Mouse (Mus musculus): Measurements from ENCODE around the gene Elovl4. TPM values are rescaled to one million over a fixed set of nuclear protein-coding genes. Genes with fewer than 3 reads are reported as not detected.

Gene Elovl4
- 49.1 and 55.2 TPM in 2 replicates for polyA plus RNA-seq (2015; fragmentation: Nextera tagmentation; extraction: Ambion mirVana)

DNA sequence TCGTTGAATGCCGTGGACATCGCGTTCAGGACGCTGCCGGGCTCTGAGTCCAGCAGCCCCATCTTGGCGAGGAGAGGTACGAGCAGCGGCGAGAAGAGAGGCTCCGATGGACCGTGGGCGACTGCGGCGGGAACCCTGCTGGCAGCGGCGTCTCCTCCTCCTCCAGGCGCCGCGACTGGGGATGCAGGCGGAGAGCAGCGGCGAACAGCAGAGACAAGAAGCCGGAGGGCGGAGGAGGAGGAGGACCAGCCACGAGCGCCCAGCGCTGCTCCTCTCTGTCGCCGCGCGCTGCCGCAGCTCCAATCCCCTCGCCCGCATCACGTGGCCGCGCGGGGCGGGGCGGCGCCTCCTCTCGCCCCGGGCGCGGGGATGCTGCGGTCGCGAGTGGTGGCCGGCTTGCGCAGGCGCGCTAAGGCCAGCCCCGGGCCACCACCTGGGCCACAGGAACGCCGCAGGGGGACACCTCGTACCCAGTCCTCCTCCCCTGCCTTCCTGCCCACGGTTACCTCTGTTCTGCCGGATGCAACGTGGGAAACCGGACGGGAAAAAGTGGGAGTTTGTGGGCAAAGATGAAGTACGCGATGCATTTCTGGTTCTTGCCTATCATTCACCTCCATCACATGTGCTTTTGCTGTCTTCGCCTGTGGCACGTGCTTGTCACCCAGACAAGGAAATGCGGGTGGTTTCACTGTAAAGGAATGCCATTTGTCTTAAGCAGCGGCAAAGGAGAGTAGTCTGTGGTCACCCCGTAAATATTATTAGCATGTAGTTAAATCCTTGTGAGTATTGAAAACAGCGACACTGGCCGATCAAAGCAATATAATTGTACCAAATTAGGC lies at the start of gene Elovl4:
Gene Elovl4 (minus strand): TSS at position 301 of the 839 bp plus-strand sequence.
- H3K4me3 ChIP-seq: peak within 1 kb of the TSS; percentile 82
- H3K9ac ChIP-seq: peak within 1 kb of the TSS; percentile 89
- H3K4me1 ChIP-seq: peaks cover 41% of the 10 kb centered on the region
- H3K36me3 ChIP-seq (ENCODE audit: poor library complexity, severe bottlenecking): no peaks in the 10 kb centered on the region
- H3K4me2 ChIP-seq: peak within 1 kb of the TSS; percentile 80
- H3K27me3 ChIP-seq: no peaks in the 10 kb centered on the region
- no peaks in the 10 kb centered on the region for H3K9me3 ChIP-seq (replicated peaks)
- 2% methylated on average over 50 of the region's 71 CpGs for WGBS
- peak within 1 kb of the TSS; percentile 94 for H3K27ac ChIP-seq
- ATAC-seq: peak; percentile 95

DNA sequence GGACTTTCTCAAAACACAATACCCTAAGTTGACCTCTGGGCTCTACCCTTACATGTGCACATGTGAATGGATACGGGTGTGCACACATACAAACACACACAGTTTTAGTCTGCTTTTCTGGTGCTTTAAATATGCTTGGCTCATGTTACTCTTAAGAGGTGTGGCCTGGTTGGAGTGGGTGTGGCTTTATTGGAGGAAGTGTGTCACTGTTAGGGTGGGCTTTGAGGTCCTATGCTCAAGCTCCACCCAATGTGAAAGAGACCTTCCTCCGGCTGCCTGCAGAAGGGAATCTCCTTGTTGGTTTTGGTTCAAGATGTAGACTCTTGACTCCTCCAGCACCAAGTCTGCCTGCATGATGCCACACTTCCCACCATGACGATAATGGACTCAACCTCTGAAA lies 46.4 kb upstream of the Elovl4 start:
- H3K4me2 ChIP-seq: no peak overlapping the region
- no peak for ATAC-seq
- no peak overlapping the region for H3K27ac ChIP-seq
- 93% methylated on average over 3 of the region's 3 CpGs for WGBS
- no peaks in the 10 kb centered on the region for H3K27me3 ChIP-seq
- no peaks in the 10 kb centered on the region for H3K9me3 ChIP-seq (replicated peaks)
- no peak overlapping the region for H3K9ac ChIP-seq
- peaks cover 56% of the 10 kb centered on the region for H3K36me3 ChIP-seq (ENCODE audit: poor library complexity, severe bottlenecking)
- H3K4me3 ChIP-seq: no peak overlapping the region
- no peaks in the 10 kb centered on the region for H3K4me1 ChIP-seq

DNA sequence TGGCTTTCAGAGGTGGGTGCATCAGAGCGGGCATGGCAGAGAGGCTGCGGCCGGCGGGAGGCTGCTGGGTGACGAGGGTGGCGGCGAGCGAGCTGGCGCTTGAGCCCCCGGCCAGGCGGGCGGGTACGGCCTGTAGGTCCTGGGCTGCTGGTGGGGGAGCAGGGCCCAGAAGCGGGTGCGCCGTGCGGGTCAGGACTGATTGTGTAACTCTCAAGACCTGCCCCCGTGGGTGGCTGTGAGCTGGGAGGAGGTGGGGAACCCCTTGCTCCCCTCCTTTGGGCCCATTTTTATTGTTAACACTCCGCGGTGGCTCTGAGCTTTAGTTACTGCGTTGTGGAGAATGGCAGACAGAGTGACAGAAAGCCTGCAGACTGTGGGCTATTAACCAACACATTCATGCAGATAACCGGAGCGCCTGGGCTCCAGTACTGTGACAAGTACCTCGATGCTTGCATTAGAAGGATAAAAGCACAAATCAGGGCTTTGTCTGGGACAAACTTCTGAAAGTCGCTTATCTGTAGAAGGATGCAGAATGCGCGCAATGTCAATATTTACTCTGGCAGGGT lies 28.8 kb upstream of the Elovl4 start:
- peak overlapping the region; percentile 96; the same call in 1 of the 2 replicates for H3K27ac ChIP-seq

DNA sequence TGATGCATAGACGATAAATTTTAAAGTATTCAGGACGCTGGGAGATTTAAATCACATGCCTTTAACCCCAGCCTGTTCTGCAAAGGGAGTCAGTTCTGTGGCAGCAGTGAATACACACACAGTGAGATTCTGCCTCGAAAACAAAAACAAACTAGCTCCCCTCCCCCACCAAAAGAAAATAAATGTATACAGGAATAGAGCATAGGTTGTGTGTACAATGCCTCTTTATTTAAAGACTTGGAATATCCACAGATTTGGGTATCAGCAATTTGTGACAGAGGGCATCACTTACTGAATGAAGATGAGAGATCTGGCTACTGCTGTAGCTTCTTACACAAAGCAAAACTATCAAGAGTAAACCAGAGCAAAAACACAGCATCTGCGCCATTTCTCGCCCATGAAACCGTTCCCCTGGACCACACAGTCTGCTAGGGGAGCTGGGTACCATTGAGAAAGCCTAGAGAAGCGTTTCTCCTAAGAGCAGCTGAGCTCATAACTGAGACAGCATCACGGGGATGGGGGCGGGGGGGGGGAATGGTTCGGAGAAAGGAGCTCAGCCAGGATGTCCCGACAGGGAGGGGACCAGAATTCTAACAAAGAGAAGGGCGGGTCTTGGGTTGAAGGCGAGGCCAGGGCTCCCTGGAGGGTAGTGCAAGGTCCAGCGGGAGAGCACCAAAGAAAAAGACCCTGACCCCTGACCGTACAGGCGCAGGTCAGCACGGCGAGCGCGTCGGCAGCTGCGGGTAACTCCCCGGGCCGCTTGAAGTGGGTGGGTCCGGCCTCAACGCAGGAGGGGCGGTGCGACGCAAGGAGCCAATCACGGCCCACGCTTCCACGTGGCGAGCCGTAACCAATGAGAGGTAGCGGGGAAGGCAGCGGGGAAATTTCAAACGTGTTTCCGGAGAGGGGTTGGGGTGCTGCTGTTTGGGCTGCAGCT lies 28.0 kb upstream of the Elovl4 start, which contains the start of gene Ttk:
Gene Ttk (plus strand): TSS at position 879 of the 937 bp plus-strand sequence.
- peak within 1 kb of the TSS; percentile 85 for H3K9ac ChIP-seq
- WGBS: under 1% methylated on average over 38 of the region's 38 CpGs
- peak; percentile 100 for ATAC-seq

More for the DNA sequence above, 28.8 kb upstream of the Elovl4 start:
- Histone ChIP-seq H3K9ac (peak overlapping the region; percentile 85), H3K4me1 (peaks cover 25% of the 10 kb centered on the region), H3K36me3 (ENCODE audit: poor library complexity, severe bottlenecking) (no peaks in the 10 kb centered on the region), H3K4me3 (peak overlapping the region; percentile 80), H3K9me3 (replicated peaks) (no peaks in the 10 kb centered on the region), H3K4me2 (peak overlapping the region; percentile 82), H3K27me3 (no peaks in the 10 kb centered on the region)
- no peak for ATAC-seq
- 3% methylated on average over 27 of the region's 27 CpGs for WGBS

DNA sequence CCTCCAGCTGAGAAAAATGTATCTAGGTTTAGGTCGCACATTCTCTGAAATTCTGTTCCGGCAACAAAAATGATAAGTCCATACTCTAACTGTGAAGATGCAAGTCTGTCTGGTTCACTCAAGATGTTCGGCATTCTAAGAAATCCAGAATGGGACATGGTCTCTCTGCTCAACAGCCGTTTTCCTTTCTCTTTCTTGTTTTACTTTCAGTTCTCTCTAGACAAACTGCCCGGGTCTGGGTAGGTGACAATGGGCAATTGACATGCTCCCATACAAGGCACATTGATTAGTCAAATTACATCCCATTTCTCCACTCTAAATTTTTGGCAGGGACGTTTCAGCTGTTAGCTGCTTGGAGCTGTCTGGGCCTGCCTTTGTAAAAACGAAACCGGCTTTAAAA lies 25.1 kb upstream of the Elovl4 start:
- ATAC-seq: no peak
- Histone ChIP-seq H3K27me3 (no peaks in the 10 kb centered on the region), H3K36me3 (ENCODE audit: poor library complexity, severe bottlenecking) (no peaks in the 10 kb centered on the region), H3K9me3 (replicated peaks) (no peaks in the 10 kb centered on the region), H3K9ac (no peak overlapping the region), H3K4me3 (no peak overlapping the region), H3K4me2 (no peak overlapping the region), H3K27ac (no peak overlapping the region), H3K4me1 (peaks cover 15% of the 10 kb centered on the region)
- 73% methylated on average over 8 of the region's 8 CpGs for WGBS

More for the DNA sequence above, 28.0 kb upstream of the Elovl4 start, which contains the start of gene Ttk:
- H3K36me3 ChIP-seq (ENCODE audit: poor library complexity, severe bottlenecking): no peaks in the 10 kb centered on the region
- no peaks in the 10 kb centered on the region for H3K9me3 ChIP-seq (replicated peaks)
- no peaks in the 10 kb centered on the region for H3K27me3 ChIP-seq
- peak within 1 kb of the TSS; percentile 82 for H3K4me2 ChIP-seq
- peak within 1 kb of the TSS; percentile 96 for H3K27ac ChIP-seq
- peaks cover 25% of the 10 kb centered on the region for H3K4me1 ChIP-seq
- H3K4me3 ChIP-seq: peak within 1 kb of the TSS; percentile 80

DNA sequence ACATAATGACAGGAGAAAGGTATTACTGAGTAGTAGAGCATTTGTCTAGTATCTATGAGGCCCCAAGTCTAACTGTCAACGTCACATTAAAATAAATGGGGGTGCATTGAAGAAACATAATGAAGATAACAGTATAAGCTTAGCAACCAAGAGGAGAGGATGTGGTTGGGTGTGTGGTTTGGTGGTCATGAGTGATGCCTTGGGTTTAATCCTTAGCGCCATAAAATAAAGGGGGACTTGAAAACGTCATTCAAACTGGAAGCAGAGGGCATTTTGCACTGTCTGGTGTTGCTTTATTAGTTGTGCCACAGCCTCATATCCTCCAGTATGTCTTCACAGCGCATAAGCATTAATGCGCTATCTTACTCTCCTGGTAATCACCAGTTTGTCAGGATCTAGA lies 23.8 kb upstream of the Elovl4 start:
- no peak overlapping the region for H3K4me2 ChIP-seq
- H3K9me3 ChIP-seq (replicated peaks): no peaks in the 10 kb centered on the region
- WGBS: 88% methylated on average over 5 of the region's 5 CpGs
- H3K36me3 ChIP-seq (ENCODE audit: poor library complexity, severe bottlenecking): no peaks in the 10 kb centered on the region
- H3K4me1 ChIP-seq: peaks cover 2% of the 10 kb centered on the region
- no peak overlapping the region for H3K9ac ChIP-seq
- ATAC-seq: no peak
- H3K27ac ChIP-seq: no peak overlapping the region
- no peak overlapping the region for H3K4me3 ChIP-seq
- no peaks in the 10 kb centered on the region for H3K27me3 ChIP-seq

DNA sequence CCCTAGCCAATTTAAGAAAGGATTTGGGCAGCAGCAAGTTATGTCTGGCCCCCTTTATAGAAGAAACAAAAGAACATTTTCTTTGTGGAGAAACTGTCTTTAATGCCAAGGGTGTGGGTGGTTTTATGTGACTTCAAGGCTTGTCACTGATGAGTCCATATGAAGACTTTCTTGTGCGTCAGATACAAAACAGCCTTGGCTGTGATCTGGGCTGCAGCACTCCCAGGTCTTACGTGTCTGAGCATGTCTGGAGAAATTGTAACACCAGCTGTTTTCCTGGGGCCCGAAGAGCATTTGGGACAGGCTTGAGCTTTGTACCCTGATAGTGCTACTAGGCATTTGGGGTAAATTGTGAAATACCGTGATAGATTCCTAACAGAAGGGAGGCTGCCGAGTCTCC lies 16.8 kb upstream of the Elovl4 start:
- Histone ChIP-seq H3K4me1 (no peaks in the 10 kb centered on the region), H3K9me3 (replicated peaks) (no peaks in the 10 kb centered on the region), H3K4me3 (no peak overlapping the region), H3K4me2 (no peak overlapping the region), H3K9ac (no peak overlapping the region), H3K27ac (no peak overlapping the region), H3K27me3 (no peaks in the 10 kb centered on the region), H3K36me3 (ENCODE audit: poor library complexity, severe bottlenecking) (no peaks in the 10 kb centered on the region)
- ATAC-seq: no peak
- WGBS: 85% methylated on average over 5 of the region's 5 CpGs

DNA sequence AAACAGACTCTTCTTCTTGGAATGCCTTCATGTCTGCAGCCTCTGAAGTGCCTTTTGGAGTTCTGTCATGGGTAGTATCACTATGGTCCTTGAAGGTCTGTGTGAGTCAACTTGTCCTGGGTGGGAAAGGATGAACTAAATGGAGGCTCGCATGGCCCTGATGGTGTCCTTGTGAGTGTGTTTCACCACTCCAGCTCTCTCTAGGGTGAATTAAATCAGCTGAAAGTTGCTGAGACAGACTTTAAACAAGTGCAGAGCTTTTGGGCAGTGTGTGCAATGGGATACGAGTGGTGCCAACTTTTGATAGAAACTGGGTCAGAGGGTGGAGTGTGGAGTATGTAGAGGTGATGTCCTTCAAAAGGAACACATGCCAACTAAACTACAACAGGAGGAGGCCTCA lies 14.9 kb upstream of the Elovl4 start:
- Histone ChIP-seq H3K4me1 (no peaks in the 10 kb centered on the region), H3K27ac (no peak overlapping the region), H3K9ac (no peak overlapping the region), H3K27me3 (no peaks in the 10 kb centered on the region), H3K36me3 (ENCODE audit: poor library complexity, severe bottlenecking) (no peaks in the 10 kb centered on the region), H3K4me2 (no peak overlapping the region), H3K4me3 (no peak overlapping the region), H3K9me3 (replicated peaks) (no peaks in the 10 kb centered on the region)
- 88% methylated on average over 2 of the region's 2 CpGs for WGBS
- ATAC-seq: no peak

DNA sequence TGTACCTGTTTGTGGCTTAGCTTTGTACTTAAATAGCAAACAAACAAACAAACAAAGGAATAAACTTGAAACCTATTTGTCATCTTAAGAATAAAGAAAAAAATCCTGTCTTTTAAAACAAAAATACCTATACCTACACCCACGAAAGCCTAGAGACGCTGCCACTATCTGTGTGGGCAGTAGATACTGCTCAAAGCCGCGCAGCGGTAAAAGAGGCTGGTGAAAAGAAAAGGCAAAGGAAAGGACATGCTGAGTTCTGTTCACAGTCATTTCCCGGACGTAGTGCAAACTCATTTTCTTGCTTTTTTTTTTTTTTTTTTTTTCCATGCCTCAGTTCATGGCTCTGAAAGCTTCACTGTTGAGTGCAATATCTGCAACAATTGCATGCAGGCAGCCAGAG lies 13.1 kb upstream of the Elovl4 start:
- H3K9me3 ChIP-seq (replicated peaks): no peaks in the 10 kb centered on the region
- 70% methylated on average over 7 of the region's 7 CpGs for WGBS
- no peak overlapping the region for H3K4me2 ChIP-seq
- no peak for ATAC-seq
- no peaks in the 10 kb centered on the region for H3K4me1 ChIP-seq
- H3K4me3 ChIP-seq: no peak overlapping the region
- H3K9ac ChIP-seq: no peak overlapping the region
- H3K36me3 ChIP-seq (ENCODE audit: poor library complexity, severe bottlenecking): no peaks in the 10 kb centered on the region
- H3K27me3 ChIP-seq: no peaks in the 10 kb centered on the region
- no peak overlapping the region for H3K27ac ChIP-seq

DNA sequence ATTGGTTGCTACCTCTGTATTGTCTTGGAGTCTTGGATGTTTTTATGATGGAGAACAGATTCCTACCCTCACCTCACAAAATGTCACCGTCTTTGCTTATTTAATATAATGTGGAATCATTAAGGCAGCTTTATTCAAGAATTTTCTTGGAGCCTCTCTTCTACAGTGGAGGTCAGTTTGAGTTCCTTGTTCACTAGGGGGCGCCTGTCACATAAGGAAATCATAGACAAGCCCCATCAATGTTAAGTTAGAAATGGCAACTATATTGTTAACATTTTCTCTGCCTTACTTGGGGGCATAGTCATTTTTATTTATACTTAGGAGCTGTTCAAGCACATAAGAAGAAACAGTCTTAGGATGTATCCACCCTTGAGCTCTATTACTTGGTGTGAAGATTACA lies 1.5 kb upstream of the Elovl4 start:
- H3K36me3 ChIP-seq (ENCODE audit: poor library complexity, severe bottlenecking): no peaks in the 10 kb centered on the region
- no peaks in the 10 kb centered on the region for H3K9me3 ChIP-seq (replicated peaks)
- no peak for ATAC-seq
- no peaks in the 10 kb centered on the region for H3K27me3 ChIP-seq
- WGBS: 4% methylated on average over 2 of the region's 2 CpGs
- H3K4me1 ChIP-seq: peaks cover 34% of the 10 kb centered on the region
- H3K4me2 ChIP-seq: no peak overlapping the region
- H3K4me3 ChIP-seq: no peak overlapping the region
- H3K9ac ChIP-seq: no peak overlapping the region
- no peak overlapping the region for H3K27ac ChIP-seq

DNA sequence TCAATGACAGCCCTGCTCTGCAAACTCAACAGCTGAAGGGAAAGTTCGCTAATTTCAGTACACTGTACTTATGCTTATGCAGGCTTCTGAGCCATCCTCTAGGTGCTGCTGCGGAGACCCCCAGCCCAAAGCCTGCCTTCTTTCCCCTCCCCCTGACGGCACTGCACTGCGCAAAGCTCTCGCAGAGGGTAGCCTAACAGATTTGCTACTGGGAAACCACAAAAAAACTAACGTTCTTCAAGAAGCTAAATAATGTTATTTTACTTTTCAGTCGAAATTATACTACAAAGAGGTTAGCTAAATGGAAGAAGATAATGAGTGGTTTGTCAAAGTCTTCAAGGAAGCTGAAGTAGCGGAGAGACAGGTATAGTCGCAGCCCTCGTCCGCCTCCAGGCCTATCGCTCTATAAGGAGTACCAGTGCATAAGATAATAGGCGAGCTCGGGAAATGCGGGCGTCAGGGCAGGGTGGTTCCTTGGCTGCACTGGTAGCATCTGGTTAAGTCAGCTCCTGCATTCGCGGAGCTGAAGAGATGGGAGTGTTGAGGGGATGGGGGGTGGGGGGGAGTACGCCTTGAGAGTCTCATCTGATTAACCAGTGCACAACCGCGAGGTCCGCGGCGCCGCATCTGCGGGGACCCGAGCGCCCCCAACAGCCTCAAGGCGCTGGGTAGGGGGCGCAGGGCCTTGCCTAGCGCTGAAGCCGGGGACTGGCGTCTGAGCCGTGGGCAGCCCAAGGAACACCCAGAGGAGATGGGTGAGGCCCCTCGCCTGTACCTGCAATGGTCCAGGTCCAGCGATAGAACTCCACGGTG lies 707 bp downstream of the Elovl4 start:
- H3K4me3 ChIP-seq: peak overlapping the region; percentile 82
- peak overlapping the region; percentile 89 for H3K9ac ChIP-seq
- no peaks in the 10 kb centered on the region for H3K36me3 ChIP-seq (ENCODE audit: poor library complexity, severe bottlenecking)
- no peaks in the 10 kb centered on the region for H3K9me3 ChIP-seq (replicated peaks)
- ATAC-seq: peak; percentile 88
- under 1% methylated on average over 37 of the region's 37 CpGs for WGBS
- peaks cover 41% of the 10 kb centered on the region for H3K4me1 ChIP-seq
- no peaks in the 10 kb centered on the region for H3K27me3 ChIP-seq
- peak overlapping the region; percentile 80 for H3K4me2 ChIP-seq
- H3K27ac ChIP-seq: peak overlapping the region; percentile 94
